Mouse (Mus musculus): Measurements from ENCODE around the gene Osbpl2.

The Osbpl2 gene

GRCm38 (mm10) chr2:180148551-180148950, 29.4 kb downstream of the Osbpl2 start:
- no peak for DNase-seq (ENCODE audit: low spot score in 2 of 2)

DNA sequence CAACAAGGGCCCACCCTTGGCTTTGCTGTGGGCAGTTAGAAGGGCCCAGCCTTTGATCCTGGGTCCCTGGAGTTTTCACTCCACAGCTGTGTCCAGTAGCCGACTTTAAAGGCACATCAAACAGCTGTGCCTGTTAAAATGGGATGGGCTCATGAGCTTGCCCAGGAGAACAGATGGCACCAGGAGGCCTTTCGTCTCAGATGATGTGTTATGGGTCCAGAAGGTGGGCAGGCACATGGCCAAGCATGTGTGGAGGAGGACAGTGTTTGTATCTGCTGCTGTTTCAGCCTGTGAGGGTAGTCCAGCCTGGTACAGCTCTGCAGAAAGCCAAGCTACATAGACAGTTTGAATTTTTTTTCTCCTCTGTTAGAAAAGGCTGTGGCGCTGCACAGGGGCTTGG, 35.7 kb downstream of the Osbpl2 start:
- no peak for DNase-seq (ENCODE audit: low spot score in 2 of 2)

GRCm38 (mm10) chr2:180158627-180159026, 39.5 kb downstream of the Osbpl2 start:
- DNase-seq (ENCODE audit: low spot score in 2 of 2): no peak

- no peak for DNase-seq (ENCODE audit: low spot score in 2 of 2)
Observed at GRCm38 (mm10) chr2:180165855-180166254, 46.7 kb downstream of the Osbpl2 start.

GRCm38 (mm10) chr2:180166869-180167268, 47.8 kb downstream of the Osbpl2 start:
- DNase-seq (ENCODE audit: low spot score in 2 of 2): no peak

DNA sequence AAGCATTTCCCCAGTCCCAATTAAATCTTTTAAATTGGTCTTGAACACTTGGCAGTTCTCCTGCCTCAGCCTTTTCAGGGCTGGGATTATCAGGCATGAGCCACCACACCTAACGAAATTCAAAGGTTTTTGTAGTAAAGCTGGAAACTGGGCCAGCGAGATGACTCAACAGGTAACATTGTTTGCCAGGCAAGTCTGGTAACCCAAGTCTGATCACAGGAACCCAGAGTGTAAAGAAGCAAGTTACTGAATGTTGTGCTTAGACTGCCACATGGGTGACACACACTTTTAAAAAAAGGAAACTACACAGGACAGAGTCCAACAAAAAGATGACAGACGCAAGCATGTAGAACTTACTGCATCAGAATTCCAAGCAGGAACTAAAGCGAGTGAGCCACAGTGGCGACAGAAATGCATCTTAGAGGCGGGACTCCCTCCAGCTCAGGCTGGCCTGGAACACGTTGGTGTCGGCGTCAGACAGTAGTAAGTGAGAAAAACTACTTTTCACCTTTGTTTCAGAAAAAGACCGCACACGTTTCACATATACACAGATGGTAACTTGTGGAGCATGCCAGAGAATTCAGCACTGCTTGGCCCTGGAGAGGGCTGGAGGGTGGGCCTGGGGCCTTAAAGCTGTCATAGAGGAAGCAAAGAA, 51.2 kb downstream of the Osbpl2 start:
- no peak for DNase-seq (ENCODE audit: low spot score in 2 of 2)

DNA sequence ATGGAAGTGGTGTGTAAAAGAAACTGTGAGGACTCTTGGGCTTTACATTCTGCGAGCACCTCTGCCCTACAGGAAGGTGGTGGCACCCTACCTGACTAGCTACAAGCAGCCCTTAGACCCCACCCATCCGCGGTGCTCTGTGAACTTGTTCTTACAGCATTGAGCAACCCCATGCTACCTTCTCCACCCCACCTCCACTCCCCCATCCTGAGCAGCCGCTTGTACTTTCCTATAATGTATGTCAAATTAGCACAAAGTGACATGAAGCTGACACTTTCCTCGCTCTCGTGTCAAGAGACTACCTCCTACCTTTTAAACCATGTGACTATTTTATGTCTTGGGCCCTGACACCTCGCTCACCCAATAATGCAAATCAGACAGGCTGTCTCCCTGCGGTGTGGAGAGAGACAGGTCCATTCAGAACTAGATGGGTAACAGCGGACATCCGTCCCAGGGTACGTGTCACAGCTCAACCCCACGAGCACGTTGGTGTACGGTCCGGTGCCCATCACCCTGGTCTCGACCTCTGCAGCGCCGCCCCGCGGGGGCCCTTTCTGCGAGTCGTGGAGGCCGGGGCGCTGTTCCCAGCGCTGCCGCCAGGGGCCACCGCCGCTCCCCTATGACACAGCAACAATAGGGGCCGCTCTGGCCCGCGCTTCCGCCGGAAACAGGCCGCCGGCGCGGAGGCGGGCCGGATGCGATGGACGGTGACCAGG, 51.9 kb downstream of the Osbpl2 start, which contains the start of gene Adrm1:
TSS of gene Adrm1 (plus strand) at position 680 of the 716 bp plus-strand sequence.
- peak; percentile 97 to 98 for DNase-seq (ENCODE audit: low spot score in 2 of 2)

DNA sequence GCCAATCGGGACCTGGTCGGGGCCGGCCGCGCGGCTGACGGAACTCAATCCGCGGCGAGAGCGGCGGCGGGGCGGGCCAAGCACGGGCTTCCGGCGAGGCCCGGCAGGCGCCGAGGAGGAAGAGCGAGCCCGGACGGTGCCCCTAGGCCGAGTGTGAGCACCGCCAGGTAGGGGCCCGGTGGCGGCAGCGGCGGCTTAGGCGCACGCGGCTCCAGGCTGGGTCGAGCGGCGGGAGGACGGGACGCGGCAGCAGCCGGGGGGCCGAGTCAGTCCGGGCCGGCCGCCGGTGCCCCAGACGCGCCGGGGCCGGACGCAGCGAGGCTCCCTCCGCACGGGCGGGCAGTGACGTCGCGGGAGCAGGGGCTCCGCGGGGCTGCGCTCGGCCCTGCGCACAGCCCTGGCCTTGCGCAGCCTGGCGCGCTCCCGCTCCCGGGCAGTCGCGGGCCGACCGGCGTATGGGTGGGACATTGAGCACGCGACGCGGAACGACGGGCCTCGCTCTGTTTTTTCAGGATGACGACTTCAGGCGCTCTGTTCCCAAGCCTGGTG, 52.5 kb downstream of the Osbpl2 start:
- DNase-seq (ENCODE audit: low spot score in 2 of 2): no peak

- no peak for DNase-seq (ENCODE audit: low spot score in 2 of 2)
Observed at GRCm38 (mm10) chr2:180172152-180172551, 53.0 kb downstream of the Osbpl2 start.

- DNase-seq (ENCODE audit: low spot score in 2 of 2): no peak
Observed at GRCm38 (mm10) chr2:180173163-180173562, 54.1 kb downstream of the Osbpl2 start.

DNA sequence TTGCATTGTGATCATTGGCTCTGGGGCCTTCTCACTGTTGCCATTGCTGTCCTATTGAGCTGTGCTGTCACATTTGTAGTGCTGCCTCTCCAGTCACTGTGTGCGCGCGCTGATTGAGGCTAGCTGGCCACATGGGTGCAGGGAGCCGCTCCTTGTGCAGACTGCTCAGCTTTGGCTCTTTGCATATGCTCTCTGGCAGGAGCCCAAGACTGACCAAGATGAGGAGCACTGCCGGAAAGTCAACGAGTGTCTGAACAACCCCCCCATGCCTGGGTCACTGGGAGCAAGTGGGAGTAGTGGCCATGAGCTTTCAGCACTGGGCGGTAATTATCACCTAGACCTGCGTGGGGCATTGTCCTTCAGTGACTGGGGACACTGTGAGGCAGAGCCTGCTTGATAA, 54.6 kb downstream of the Osbpl2 start:
- peak in 1 of 2 experiments; percentile 20 for DNase-seq (ENCODE audit: low spot score in 2 of 2)

- DNase-seq (ENCODE audit: low spot score in 2 of 2): no peak
Observed at GRCm38 (mm10) chr2:180174121-180174520, 55.0 kb downstream of the Osbpl2 start.

DNA sequence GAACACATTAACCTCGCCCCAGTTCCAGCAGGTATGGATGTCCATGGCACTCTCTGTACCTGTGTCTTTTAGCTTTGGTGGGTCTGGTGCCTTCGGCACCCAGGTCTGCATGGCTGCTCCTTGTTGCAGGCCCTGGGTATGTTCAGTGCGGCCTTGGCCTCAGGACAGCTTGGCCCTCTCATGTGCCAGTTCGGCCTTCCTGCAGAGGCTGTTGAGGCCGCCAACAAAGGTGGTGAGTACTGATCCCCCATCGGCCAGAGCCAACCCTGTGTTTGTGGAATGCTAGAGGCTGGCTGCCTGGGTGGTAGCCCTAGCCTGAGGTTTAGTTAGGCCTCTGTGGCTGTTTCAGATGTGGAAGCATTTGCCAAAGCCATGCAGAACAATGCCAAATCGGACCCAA, 56.6 kb downstream of the Osbpl2 start:
- DNase-seq (ENCODE audit: low spot score in 2 of 2): no peak

DNA sequence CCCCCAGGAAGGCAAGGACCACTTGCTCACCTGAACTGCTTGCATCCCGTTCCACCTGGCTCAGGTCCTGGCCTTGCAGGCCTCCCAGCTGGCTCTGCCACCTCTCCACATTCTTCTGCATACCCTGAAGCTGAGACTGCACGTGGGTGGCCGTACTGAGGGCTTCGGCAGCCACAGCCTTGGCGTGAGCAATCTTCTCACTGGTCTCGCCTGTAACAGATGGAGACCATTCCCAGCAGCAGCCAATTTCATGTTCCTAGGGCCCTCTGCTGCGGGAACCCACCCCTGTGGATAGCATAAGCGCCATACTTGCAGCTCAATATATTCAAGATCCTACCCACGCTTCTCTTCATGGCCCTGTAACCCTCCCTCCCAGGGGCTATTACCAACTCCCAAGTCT, 62.4 kb downstream of the Osbpl2 start:
- DNase-seq (ENCODE audit: low spot score in 2 of 2): no peak

GRCm38 (mm10) chr2:180184011-180184751, 65.1 kb downstream of the Osbpl2 start:
- no peak for DNase-seq (ENCODE audit: low spot score in 2 of 2)

DNA sequence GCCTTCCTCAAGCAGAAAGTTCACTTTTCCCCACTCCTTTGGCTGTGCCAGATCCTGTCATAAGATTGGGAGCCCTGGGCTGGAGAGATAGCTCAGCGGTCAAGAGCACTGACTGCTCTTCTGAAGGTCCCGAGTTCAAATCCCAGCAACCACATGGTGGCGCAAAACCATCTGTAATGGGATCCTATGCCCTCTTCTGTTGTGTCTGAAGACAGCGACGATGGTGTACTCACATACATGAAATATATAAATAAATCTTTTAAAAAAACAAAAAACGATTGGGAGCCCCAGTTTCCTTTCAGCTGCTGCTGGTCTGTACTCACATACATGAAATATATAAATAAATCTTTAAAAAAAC, 65.6 kb downstream of the Osbpl2 start:
- no peak for DNase-seq (ENCODE audit: low spot score in 2 of 2)

DNA sequence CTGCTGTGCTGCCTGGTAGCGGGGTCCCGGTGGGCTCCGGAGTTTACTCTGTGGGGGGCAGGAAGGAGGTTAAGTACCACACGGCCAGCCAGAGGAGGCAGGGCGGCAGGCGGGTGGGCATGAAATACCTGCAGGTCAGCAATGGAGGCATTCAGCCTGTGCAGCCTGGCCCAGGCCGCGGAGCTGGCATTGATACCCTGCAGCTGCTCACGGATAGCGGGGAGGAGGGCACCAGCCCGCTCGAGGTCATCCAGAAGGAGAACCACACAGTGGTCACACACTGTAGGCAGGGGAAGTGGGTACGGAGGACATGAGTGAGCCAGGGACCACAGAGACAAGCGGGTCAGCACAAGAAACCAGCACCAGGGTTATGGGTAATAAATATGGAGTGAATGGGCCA, 66.6 kb downstream of the Osbpl2 start:
- no peak for DNase-seq (ENCODE audit: low spot score in 2 of 2)

- no peak for DNase-seq (ENCODE audit: low spot score in 2 of 2)
Observed at GRCm38 (mm10) chr2:180187362-180187761, 68.3 kb downstream of the Osbpl2 start.

DNA sequence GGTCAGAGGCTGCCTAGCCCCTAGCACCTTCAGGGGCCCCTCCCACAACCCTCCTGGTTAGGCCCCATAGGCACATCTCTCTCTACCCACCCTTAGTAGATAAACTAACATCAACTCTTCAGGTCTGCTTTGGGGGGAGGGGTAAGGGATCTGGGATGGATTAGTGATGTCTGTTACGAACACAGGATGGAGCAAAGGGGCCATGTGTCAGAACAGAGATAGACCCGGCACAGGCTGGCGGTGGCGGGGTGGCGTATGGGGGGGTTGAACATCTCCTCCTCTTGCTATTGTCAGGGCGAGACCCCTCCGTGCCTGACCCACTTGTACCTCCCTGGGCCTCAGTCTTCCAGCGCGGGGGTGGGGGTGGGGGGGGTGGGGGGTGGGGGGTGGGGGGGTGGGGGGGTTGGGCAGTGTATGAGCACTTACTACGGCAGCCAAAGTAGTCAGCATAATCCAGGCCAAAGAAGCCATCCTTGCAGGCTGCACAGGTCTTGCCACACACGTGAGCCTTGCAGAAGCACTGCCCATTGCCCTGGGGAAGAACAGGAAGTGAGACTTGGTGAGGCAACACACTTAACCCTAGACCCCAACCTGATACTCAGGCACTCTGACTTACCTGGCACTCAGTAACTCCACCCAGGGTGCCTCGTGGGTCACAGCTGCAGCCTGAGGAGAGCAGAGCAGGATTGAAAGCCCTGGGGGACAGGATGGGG, 77.7 kb downstream of the Osbpl2 start:
- no peak for DNase-seq (ENCODE audit: low spot score in 2 of 2)

- no peak for DNase-seq (ENCODE audit: low spot score in 2 of 2)
Observed at GRCm38 (mm10) chr2:180197323-180198037, 78.4 kb downstream of the Osbpl2 start.

GRCm38 (mm10) chr2:180198782-180199181, 79.7 kb downstream of the Osbpl2 start:
- DNase-seq (ENCODE audit: low spot score in 2 of 2): no peak
